Mouse (Mus musculus) erythroblast, embryonic 14.5 days (primary cell): ENCODE data around the gene Cers5. TPM values are rescaled to one million over a fixed set of nuclear protein-coding genes. Genes with fewer than 3 reads are reported as not detected.
"Not testable (repeated sequence)": the region's sequence is repeated elsewhere in the genome, so short reads cannot be mapped to it uniquely, and the experiment has no call there.

Source experiments
- H3K27me3 ChIP-seq: 2 replicates; pipeline ENCODE4 v1.6.1; 2012; ENCODE audit warnings: inconsistent platforms; ENCODE audit not compliant: control insufficient read depth
- H3K36me3 ChIP-seq: 2 replicates; pipeline ENCODE4 v1.6.1; 2012; ENCODE audit warnings: mild to moderate bottlenecking, inconsistent platforms; ENCODE audit not compliant: control insufficient read depth
- H3K4me1 ChIP-seq: 2 replicates; pipeline ENCODE4 v1.6.1; 2012; ENCODE audit warnings: inconsistent platforms; ENCODE audit not compliant: control insufficient read depth
- H3K4me3 ChIP-seq: replicated peaks from 2 replicates; pipeline ENCODE3; 2012; ENCODE audit warnings: moderate library complexity, mild to moderate bottlenecking, inconsistent platforms
- H3K9me3 ChIP-seq: 2 replicates; pipeline ENCODE4 v1.6.1; 2012; ENCODE audit warnings: low read length, inconsistent platforms, mixed read lengths; ENCODE audit not compliant: control insufficient read depth
- GATA1 ChIP-seq: IDR thresholded peaks from 2 replicates; pipeline ENCODE4 v1.6.1; 2012; ENCODE audit warnings: low read length, inconsistent platforms, mixed read lengths
- TAL1 ChIP-seq: IDR thresholded peaks from 3 replicates; pipeline ENCODE4 v1.6.1; 2012; ENCODE audit warnings: low read length, inconsistent platforms, mixed read lengths
- polyA plus RNA-seq: library from polyadenylated mRNA; stranded (reverse); fragments of >175 nt; gene quantifications from 2 replicates; pipeline ENCODE4 v1.2.3, GENCODE M21; 2012

Cers5 gene
- polyA plus RNA-seq, 1 experiment: 0.04 TPM

GRCm38 (mm10) chr15:99731678-99732077 is 41.0 kb downstream of the Cers5 start:
- H3K27me3 ChIP-seq: no peaks in the 10 kb centered on the region
- H3K4me3 ChIP-seq: no peak overlapping the region
- peaks cover 4% of the 10 kb centered on the region for H3K9me3 ChIP-seq
- peaks cover 3% of the 10 kb centered on the region for H3K4me1 ChIP-seq
- peaks cover 21% of the 10 kb centered on the region for H3K36me3 ChIP-seq
- TF ChIP-seq GATA1: no peak
- no peak for TF ChIP-seq TAL1

GRCm38 (mm10) chr15:99731167-99731566 is 41.5 kb downstream of the Cers5 start:
- peaks cover 4% of the 10 kb centered on the region for H3K9me3 ChIP-seq
- H3K27me3 ChIP-seq: no peaks in the 10 kb centered on the region
- H3K36me3 ChIP-seq: peaks cover 21% of the 10 kb centered on the region
- no peak overlapping the region for H3K4me3 ChIP-seq
- TF ChIP-seq GATA1 (no peak), TAL1 (no peak)
- H3K4me1 ChIP-seq: peaks cover 8% of the 10 kb centered on the region

- TF ChIP-seq TAL1: no peak
- TF ChIP-seq GATA1: no peak
- H3K36me3 ChIP-seq: peaks cover 21% of the 10 kb centered on the region
Observed at GRCm38 (mm10) chr15:99729056-99729783, 43.5 kb downstream of the Cers5 start.

GRCm38 (mm10) chr15:99728211-99728610 is 44.5 kb downstream of the Cers5 start:
- Histone ChIP-seq H3K27me3 (peaks cover 9% of the 10 kb centered on the region), H3K9me3 (peaks cover 4% of the 10 kb centered on the region), H3K36me3 (peaks cover 21% of the 10 kb centered on the region), H3K4me1 (peaks cover 33% of the 10 kb centered on the region), H3K4me3 (no peak overlapping the region)
- TF ChIP-seq GATA1 (no peak), TAL1 (no peak)

More at GRCm38 (mm10) chr15:99729056-99729783, 43.5 kb downstream of the Cers5 start:
- H3K4me1 ChIP-seq: peaks cover 26% of the 10 kb centered on the region
- H3K4me3 ChIP-seq: no peak overlapping the region
- H3K27me3 ChIP-seq: peaks cover 2% of the 10 kb centered on the region
- peaks cover 4% of the 10 kb centered on the region for H3K9me3 ChIP-seq

- peaks cover 21% of the 10 kb centered on the region for H3K36me3 ChIP-seq
- peaks cover 33% of the 10 kb centered on the region for H3K4me1 ChIP-seq
- peaks cover 4% of the 10 kb centered on the region for H3K9me3 ChIP-seq
- TF ChIP-seq GATA1 (no peak), TAL1 (no peak)
- H3K27me3 ChIP-seq: peaks cover 11% of the 10 kb centered on the region
- no peak overlapping the region for H3K4me3 ChIP-seq
Observed at GRCm38 (mm10) chr15:99727525-99727924, 45.2 kb downstream of the Cers5 start.

GRCm38 (mm10) chr15:99727039-99727438 is 45.6 kb downstream of the Cers5 start:
- not testable (repeated sequence) for H3K4me3 ChIP-seq, H3K9me3 ChIP-seq
- H3K36me3 ChIP-seq: peaks cover 21% of the 10 kb centered on the region
- H3K4me1 ChIP-seq: peaks cover 33% of the 10 kb centered on the region
- peaks cover 11% of the 10 kb centered on the region for H3K27me3 ChIP-seq

GRCm38 (mm10) chr15:99726549-99726948 is 46.1 kb downstream of the Cers5 start:
- TF ChIP-seq GATA1 (no peak), TAL1 (no peak)
- Histone ChIP-seq H3K27me3 (peaks cover 11% of the 10 kb centered on the region), H3K4me3 (peak overlapping the region; percentile 90), H3K36me3 (peaks cover 21% of the 10 kb centered on the region), H3K4me1 (peaks cover 33% of the 10 kb centered on the region), H3K9me3 (peaks cover 4% of the 10 kb centered on the region)

- Histone ChIP-seq H3K9me3 (peaks cover 4% of the 10 kb centered on the region), H3K27me3 (peaks cover 11% of the 10 kb centered on the region), H3K4me1 (peaks cover 33% of the 10 kb centered on the region), H3K4me3 (peak within 1 kb of the TSS; percentile 90), H3K36me3 (peaks cover 21% of the 10 kb centered on the region)
- TF ChIP-seq GATA1 (no peak), TAL1 (no peak)
Observed at GRCm38 (mm10) chr15:99725341-99726155, 47.1 kb downstream of the Cers5 start, which contains the start of gene Cox14. Gene Cox14 (plus strand): TSS chr15:99725618.
